Mouse (Mus musculus) CH12.LX (cell line): Measurements from ENCODE around the gene Slc2a13. TPM values are rescaled to one million over a fixed set of nuclear protein-coding genes. Genes with fewer than 3 reads are reported as not detected.

Experiments
- DNase-seq: peaks from one replicate; pipeline ENCODE4 v3.0.0-alpha.2; 2013; ENCODE audit errors: extremely low read depth
- H3K27ac ChIP-seq: 2 replicates; pipeline ENCODE4 v1.5.1; 2012; ENCODE audit warnings: low read depth, mild to moderate bottlenecking, control low read depth, moderate library complexity; ENCODE audit not compliant: insufficient read depth
- H3K27me3 ChIP-seq: replicated peaks from 2 replicates; pipeline ENCODE3; 2012; ENCODE audit warnings: inconsistent platforms
- H3K36me3 ChIP-seq, 2 experiments: replicated peaks in 1 of 2; 2 replicates each; pipeline versions ENCODE3 to v1.6.1; 2012; ENCODE audit warnings: inconsistent platforms in 1 of 2, low read length in 1 of 2, mild to moderate bottlenecking in 1 of 2, mixed read lengths in 1 of 2, moderate library complexity in 1 of 2; ENCODE audit not compliant: control insufficient read depth in 1 of 2, insufficient read depth in 1 of 2
- H3K4me1 ChIP-seq, 2 experiments: 2 replicates each; pipeline ENCODE4 v1.6.1; 2012; ENCODE audit warnings: inconsistent platforms in 1 of 2, moderate library complexity in 1 of 2; ENCODE audit not compliant: insufficient read depth in 2 of 2, control insufficient read depth in 1 of 2
- H3K4me2 ChIP-seq: 2 replicates; pipeline ENCODE4 v1.6.1; 2012; ENCODE audit warnings: low read depth, mild to moderate bottlenecking, control low read depth; ENCODE audit not compliant: poor library complexity, insufficient read depth, severe bottlenecking
- H3K4me3 ChIP-seq, 3 experiments: fragments of 150-350 bp in 1 of 3; sonication (generic) in 1 of 3; replicated peaks in 1 of 3; 2 replicates each; pipeline versions ENCODE3 to v1.5.1; 2011 to 2012; ENCODE audit warnings: low read depth in 2 of 3, low read length in 2 of 3, mild to moderate bottlenecking in 2 of 3, moderate library complexity in 2 of 3, control low read depth in 1 of 3, improper control_type of control experiment in 1 of 3, inconsistent platforms in 1 of 3, mixed read lengths in 1 of 3; ENCODE audit not compliant: poor library complexity in 1 of 3
- H3K79me2 ChIP-seq: replicated peaks from 2 replicates; pipeline ENCODE4 v1.6.1; 2012; ENCODE audit warnings: mild to moderate bottlenecking, moderate library complexity; ENCODE audit not compliant: control insufficient read depth, poor library complexity, insufficient read depth, severe bottlenecking; ENCODE audit errors: extremely low read depth
- H3K9ac ChIP-seq: 2 replicates; pipeline ENCODE4 v1.6.1; 2012; ENCODE audit warnings: low read depth, mild to moderate bottlenecking, control low read depth, moderate library complexity; ENCODE audit not compliant: insufficient read depth
- H3K9me3 ChIP-seq: replicated peaks from 2 replicates; pipeline ENCODE3; 2012; ENCODE audit warnings: low read length, inconsistent platforms, mixed read lengths
- BHLHE40 ChIP-seq: IDR thresholded peaks from 2 replicates; pipeline ENCODE4 v1.6.1; 2011; ENCODE audit warnings: mild to moderate bottlenecking, low read depth, low read length, improper control_type of control experiment
- CHD1 ChIP-seq: IDR thresholded peaks from 2 replicates; pipeline ENCODE4 v1.6.1; 2012; ENCODE audit warnings: low read depth, low read length, improper control_type of control experiment, inconsistent platforms
- CHD2 ChIP-seq: IDR thresholded peaks from 2 replicates; pipeline ENCODE4 v1.6.1; 2011; ENCODE audit warnings: low read length, improper control_type of control experiment
- CTCF ChIP-seq, 2 experiments: IDR thresholded peaks in 1 of 2; conservative IDR thresholded peaks in 1 of 2; 2 replicates each; pipeline ENCODE4 v1.5.1; 2011 to 2012; ENCODE audit warnings: low read depth in 2 of 2, low read length in 2 of 2, improper control_type of control experiment in 1 of 2, inconsistent platforms in 1 of 2, mild to moderate bottlenecking in 1 of 2, moderate library complexity in 1 of 2
- E2F4 ChIP-seq: IDR thresholded peaks from 2 replicates; pipeline ENCODE4 v1.6.1; 2011; ENCODE audit warnings: low read depth, low read length, improper control_type of control experiment; ENCODE audit not compliant: insufficient replicate concordance
- ELF1 ChIP-seq: IDR thresholded peaks from 2 replicates; pipeline ENCODE4 v1.6.1; 2014; ENCODE audit warnings: low read depth, mild to moderate bottlenecking, inconsistent platforms, low read length, improper control_type of control experiment
- ETS1 ChIP-seq: conservative IDR thresholded peaks from 2 replicates; pipeline ENCODE4 v1.6.1; 2012; ENCODE audit warnings: low read depth, mild to moderate bottlenecking, inconsistent platforms, low read length, improper control_type of control experiment, moderate library complexity
- GABPA ChIP-seq: IDR thresholded peaks from 2 replicates; pipeline ENCODE4 v1.6.1; 2012; ENCODE audit warnings: low read depth, low read length, improper control_type of control experiment, inconsistent platforms; ENCODE audit not compliant: insufficient replicate concordance
- IRF4 ChIP-seq: IDR thresholded peaks from 2 replicates; pipeline ENCODE4 v1.6.1; 2014; ENCODE audit warnings: low read depth, mild to moderate bottlenecking, inconsistent platforms, low read length, improper control_type of control experiment
- MAFK ChIP-seq: IDR thresholded peaks from 2 replicates; pipeline ENCODE4 v1.6.1; 2011; ENCODE audit warnings: low read length, improper control_type of control experiment; ENCODE audit not compliant: insufficient replicate concordance
- MAX ChIP-seq: IDR thresholded peaks from 2 replicates; pipeline ENCODE4 v1.6.1; 2011; ENCODE audit warnings: low read length, improper control_type of control experiment
- MXI1 ChIP-seq: IDR thresholded peaks from 2 replicates; pipeline ENCODE4 v1.6.1; 2011; ENCODE audit warnings: mild to moderate bottlenecking, low read depth, low read length, improper control_type of control experiment
- NELFE ChIP-seq: IDR thresholded peaks from 2 replicates; pipeline ENCODE4 v1.6.1; 2011; ENCODE audit warnings: low read depth, low read length, improper control_type of control experiment
- PAX5 ChIP-seq: IDR thresholded peaks from 2 replicates; pipeline ENCODE4 v1.6.1; 2012; ENCODE audit warnings: low read length, inconsistent platforms, mixed read lengths
- POLR2AphosphoS2 ChIP-seq: IDR thresholded peaks from 2 replicates; pipeline ENCODE4 v1.6.1; 2011; ENCODE audit warnings: low read depth, low read length, improper control_type of control experiment
- RAD21 ChIP-seq: IDR thresholded peaks from 2 replicates; pipeline ENCODE4 v1.6.1; 2011; ENCODE audit warnings: low read depth, mild to moderate bottlenecking, low read length, improper control_type of control experiment, moderate library complexity
- SMC3 ChIP-seq: IDR thresholded peaks from 2 replicates; pipeline ENCODE4 v1.6.1; 2011; ENCODE audit warnings: low read depth, low read length, improper control_type of control experiment
- TBP ChIP-seq: conservative IDR thresholded peaks from 2 replicates; pipeline ENCODE4 v1.6.1; 2011; ENCODE audit warnings: low read depth, low read length, improper control_type of control experiment
- TCF12 ChIP-seq: IDR thresholded peaks from 2 replicates; pipeline ENCODE4 v1.6.1; 2014; ENCODE audit warnings: low read depth, mild to moderate bottlenecking, inconsistent platforms, low read length, improper control_type of control experiment
- USF1 ChIP-seq: IDR thresholded peaks from 2 replicates; pipeline ENCODE4 v1.6.1; 2014; ENCODE audit warnings: low read depth, mild to moderate bottlenecking, inconsistent platforms, low read length, improper control_type of control experiment
- USF2 ChIP-seq: conservative IDR thresholded peaks from 2 replicates; pipeline ENCODE4 v1.6.1; 2011; ENCODE audit warnings: low read depth, low read length, improper control_type of control experiment
- ZKSCAN1 ChIP-seq: IDR thresholded peaks from 2 replicates; pipeline ENCODE4 v1.6.1; 2012; ENCODE audit warnings: low read depth, inconsistent platforms, low read length, improper control_type of control experiment, borderline replicate concordance
- ZMIZ1 ChIP-seq: IDR thresholded peaks from 2 replicates; pipeline ENCODE4 v1.6.1; 2012; ENCODE audit warnings: low read depth, mild to moderate bottlenecking, inconsistent platforms, low read length, improper control_type of control experiment
- ZNF384 ChIP-seq: IDR thresholded peaks from 2 replicates; pipeline ENCODE4 v1.6.1; 2012; ENCODE audit warnings: low read depth, low read length, improper control_type of control experiment, inconsistent platforms
- dilution Hi-C: fragments of 300-500 bp; cut with MboI; formaldehyde crosslinking; loops from 2 replicates; pipeline ENCODE4 v1.14.3; 2020; ENCODE audit warnings: low sequenced_read_pairs; ENCODE audit not compliant: extremely low pct_unique_long_range_greater_than_20kb, extremely low pct_ligation_motif_present
- in situ Hi-C: fragments of 300-500 bp; cut with MboI; formaldehyde crosslinking; loops from 3 replicates; pipeline ENCODE4 v1.14.3; 2019; ENCODE audit warnings: low sequenced_read_pairs, low pct_ligation_motif_present, low pct_unique_long_range_greater_than_20kb, mixed read lengths
- polyA plus RNA-seq: library from polyadenylated mRNA; unstranded; fragments of >175 nt; gene quantifications from 2 replicates; pipeline ENCODE4 v1.2.1, GENCODE M21; 2012; ENCODE audit warnings: low read depth; ENCODE audit not compliant: insufficient read length
- total RNA-seq, 2 experiments: library from RNA; depleted of rRNA; stranded (reverse); fragments of 300-350 nt in 1 of 2; fragments of >200 nt in 1 of 2; gene quantifications; 2 replicates each; pipeline ENCODE4 v1.2.3; 2012 to 2014

Slc2a13 gene
- total and polyA plus RNA-seq, 3 experiments = not detected

- no peak for DNase-seq
- in situ Hi-C loops = no loop called here
- H3K36me3 ChIP-seq = no peaks in the 10 kb centered on the region
- no peaks in the 10 kb centered on the region for H3K27me3 ChIP-seq
- H3K79me2 ChIP-seq = no peaks in the 10 kb centered on the region
- peaks cover 73% of the 10 kb centered on the region for H3K9me3 ChIP-seq
- TF ChIP-seq NELFE = no peak
- no peak for TF ChIP-seq MAX
- no peak for TF ChIP-seq ETS1
- no peak for TF ChIP-seq POLR2AphosphoS2
- TF ChIP-seq ZMIZ1 = no peak
- no peak for TF ChIP-seq BHLHE40
- TF ChIP-seq GABPA = no peak
- TF ChIP-seq USF1 = no peak
- TF ChIP-seq CTCF (conservative IDR thresholded peaks at IDR 0.05 in 1 of 2, IDR thresholded peaks at IDR 0.05 in 1 of 2; ENCODE audit: low read depth in 2 of 2, low read length in 2 of 2) = no peak
- no peak for TF ChIP-seq PAX5
- no peak for TF ChIP-seq IRF4
- no peak for TF ChIP-seq CHD1
- no peak for TF ChIP-seq TCF12
- H3K4me2 ChIP-seq = no peak overlapping the region
- dilution Hi-C loops = no loop called here
- no peaks in the 10 kb centered on the region for H3K4me1 ChIP-seq
- no peak overlapping the region for H3K4me3 ChIP-seq
- H3K9ac ChIP-seq = no peak overlapping the region
- H3K27ac ChIP-seq = no peak overlapping the region
Measured at GRCm38 (mm10) chr15:91548586-91549268, 24.3 kb downstream of the Slc2a13 start.

- Histone ChIP-seq H3K79me2 (no peaks in the 10 kb centered on the region), H3K27ac (no peak overlapping the region), H3K9ac (no peak overlapping the region), H3K4me1 (no peaks in the 10 kb centered on the region), H3K4me3 (no peak overlapping the region), H3K4me2 (no peak overlapping the region), H3K36me3 (no peaks in the 10 kb centered on the region), H3K27me3 (no peaks in the 10 kb centered on the region), H3K9me3 (peaks cover 64% of the 10 kb centered on the region)
- dilution Hi-C loops = no loop called here
- in situ Hi-C loops = no loop called here
- no peak for DNase-seq
- TF ChIP-seq USF2 = no peak
- TF ChIP-seq MAFK = no peak
- no peak for TF ChIP-seq MXI1
- TF ChIP-seq ZMIZ1 = no peak
- TF ChIP-seq CTCF (conservative IDR thresholded peaks at IDR 0.05 in 1 of 2, IDR thresholded peaks at IDR 0.05 in 1 of 2; ENCODE audit: low read depth in 2 of 2, low read length in 2 of 2) = no peak
- no peak for TF ChIP-seq GABPA
- no peak for TF ChIP-seq ELF1
- TF ChIP-seq ETS1 = no peak
- TF ChIP-seq E2F4 = no peak
- TF ChIP-seq RAD21 = no peak
- TF ChIP-seq SMC3 = no peak
- no peak for TF ChIP-seq ZNF384
- no peak for TF ChIP-seq ZKSCAN1
- TF ChIP-seq CHD2 = no peak
- no peak for TF ChIP-seq TBP
- TF ChIP-seq IRF4 = no peak
- no peak for TF ChIP-seq TCF12
Measured at GRCm38 (mm10) chr15:91544586-91544985, 28.5 kb downstream of the Slc2a13 start.
